Mouse (Mus musculus): Measurements from ENCODE around the gene Clec16a.

GRCm38 (mm10) chr16:10756168-10756567 lies 211.0 kb downstream of the Clec16a start:
- TF ChIP-seq CTCF (IDR thresholded peaks at IDR 0.05; ENCODE audit: low read depth) (no peak), EP300 (IDR thresholded peaks at IDR 0.05; ENCODE audit: low read depth) (no peak)

Data from liver, embryonic 14.5 days (tissue).